Mouse (Mus musculus): Measurements from ENCODE around the gene Nphp4. TPM values are rescaled to one million over a fixed set of nuclear protein-coding genes. Genes with fewer than 3 reads are reported as not detected.
"Not testable (repeated sequence)": the region's sequence is repeated elsewhere in the genome, so short reads cannot be mapped to it uniquely, and the experiment has no call there.

Nphp4 gene
- polyA plus RNA-seq, 1 experiment from 2014 or later, result 5.0 TPM

GRCm38 (mm10) chr4:152555806-152556205 lies 79.3 kb downstream of the Nphp4 start:
- not testable (repeated sequence) for DNase-seq (ENCODE audit: low spot score); H3K9ac ChIP-seq (ENCODE audit: low read length); H3K4me3 ChIP-seq (ENCODE audit: low read depth, low read length); H3K9me3 ChIP-seq (ENCODE audit: control insufficient read depth, low read length); H3K27me3 ChIP-seq (ENCODE audit: control insufficient read depth, insufficient read depth, low read length); H3K36me3 ChIP-seq (ENCODE audit: control insufficient read depth, insufficient read depth, low read length); H3K4me2 ChIP-seq (ENCODE audit: low read depth); H3K27ac ChIP-seq (ENCODE audit: low read depth, low read length); ATAC-seq (ENCODE audit: insufficient read depth, low FRiP score, low TSS enrichment)
- WGBS, result 88% methylated on average over 3 of the region's 3 CpGs
- H3K4me1 ChIP-seq (ENCODE audit: control insufficient read depth, insufficient read depth, low read length), result peaks cover 11% of the 10 kb centered on the region; the same call in 1 of the 2 replicates

- Histone ChIP-seq H3K36me3 (ENCODE audit: control insufficient read depth, insufficient read depth, low read length) (no peaks in the 10 kb centered on the region), H3K27me3 (ENCODE audit: control insufficient read depth, insufficient read depth, low read length) (no peaks in the 10 kb centered on the region), H3K4me3 (ENCODE audit: low read depth, low read length) (no peak overlapping the region), H3K27ac (ENCODE audit: low read depth, low read length) (no peak overlapping the region), H3K9ac (ENCODE audit: low read length) (no peak overlapping the region), H3K9me3 (ENCODE audit: control insufficient read depth, low read length) (no peaks in the 10 kb centered on the region), H3K4me2 (ENCODE audit: low read depth) (no peak overlapping the region), H3K4me1 (ENCODE audit: control insufficient read depth, insufficient read depth, low read length) (peaks cover 11% of the 10 kb centered on the region; the same call in 1 of the 2 replicates)
- DNase-seq (ENCODE audit: low spot score), result peak; percentile 68
- 20% methylated on average over 17 of the region's 17 CpGs for whole genome bisulfite sequencing
- peak; percentile 60; the same call in 1 of the 2 replicates for ATAC-seq (ENCODE audit: insufficient read depth, low FRiP score, low TSS enrichment)
These were observed 81.7 kb downstream of the Nphp4 start for GRCm38 (mm10) chr4:152558246-152558645.

- no peak for ATAC-seq (ENCODE audit: insufficient read depth, low FRiP score, low TSS enrichment)
- H3K4me3 ChIP-seq (ENCODE audit: low read depth, low read length), result no peak overlapping the region
- H3K27ac ChIP-seq (ENCODE audit: low read depth, low read length), result no peak overlapping the region
- H3K27me3 ChIP-seq (ENCODE audit: control insufficient read depth, insufficient read depth, low read length), result no peaks in the 10 kb centered on the region
- H3K9ac ChIP-seq (ENCODE audit: low read length), result no peak overlapping the region
- no peak for DNase-seq (ENCODE audit: low spot score)
- H3K4me1 ChIP-seq (ENCODE audit: control insufficient read depth, insufficient read depth, low read length), result no peaks in the 10 kb centered on the region; the same call in 1 of the 2 replicates
- 87% methylated on average over 4 of the region's 4 CpGs for WGBS
- H3K4me2 ChIP-seq (ENCODE audit: low read depth), result no peak overlapping the region
- no peaks in the 10 kb centered on the region for H3K36me3 ChIP-seq (ENCODE audit: control insufficient read depth, insufficient read depth, low read length)
- H3K9me3 ChIP-seq (ENCODE audit: control insufficient read depth, low read length), result no peaks in the 10 kb centered on the region
These were observed 91.5 kb downstream of the Nphp4 start for GRCm38 (mm10) chr4:152568006-152568405.

- Histone ChIP-seq H3K9ac (ENCODE audit: low read length) (no peak overlapping the region; the same call in 1 of the 2 replicates), H3K4me3 (ENCODE audit: low read depth, low read length) (no peak overlapping the region), H3K9me3 (ENCODE audit: control insufficient read depth, low read length) (no peaks in the 10 kb centered on the region), H3K4me1 (ENCODE audit: control insufficient read depth, insufficient read depth, low read length) (no peaks in the 10 kb centered on the region; the same call in 1 of the 2 replicates), H3K27me3 (ENCODE audit: control insufficient read depth, insufficient read depth, low read length) (no peaks in the 10 kb centered on the region), H3K4me2 (ENCODE audit: low read depth) (no peak overlapping the region), H3K36me3 (ENCODE audit: control insufficient read depth, insufficient read depth, low read length) (no peaks in the 10 kb centered on the region), H3K27ac (ENCODE audit: low read depth, low read length) (no peak overlapping the region)
- ATAC-seq (ENCODE audit: insufficient read depth, low FRiP score, low TSS enrichment) (no peak), DNase-seq (ENCODE audit: low spot score) (no peak)
- 56% methylated on average over 23 of the region's 23 CpGs for WGBS
These were observed 92.3 kb downstream of the Nphp4 start for GRCm38 (mm10) chr4:152568662-152569395.

GRCm38 (mm10) chr4:152574266-152574665 lies 97.8 kb downstream of the Nphp4 start:
- ATAC-seq (ENCODE audit: insufficient read depth, low FRiP score, low TSS enrichment) (no peak), DNase-seq (ENCODE audit: low spot score) (no peak)
- Histone ChIP-seq H3K9me3 (ENCODE audit: control insufficient read depth, low read length) (no peaks in the 10 kb centered on the region), H3K4me1 (ENCODE audit: control insufficient read depth, insufficient read depth, low read length) (no peaks in the 10 kb centered on the region), H3K4me2 (ENCODE audit: low read depth) (no peak overlapping the region), H3K27me3 (ENCODE audit: control insufficient read depth, insufficient read depth, low read length) (no peaks in the 10 kb centered on the region), H3K27ac (ENCODE audit: low read depth, low read length) (no peak overlapping the region), H3K9ac (ENCODE audit: low read length) (no peak overlapping the region), H3K4me3 (ENCODE audit: low read depth, low read length) (no peak overlapping the region), H3K36me3 (ENCODE audit: control insufficient read depth, insufficient read depth, low read length) (no peaks in the 10 kb centered on the region)
- 51% methylated on average over 12 of the region's 12 CpGs for WGBS

GRCm38 (mm10) chr4:152576826-152577225 lies 100.3 kb downstream of the Nphp4 start:
- no peaks in the 10 kb centered on the region for H3K9me3 ChIP-seq (ENCODE audit: control insufficient read depth, low read length)
- no peaks in the 10 kb centered on the region for H3K27me3 ChIP-seq (ENCODE audit: control insufficient read depth, insufficient read depth, low read length)
- no peak overlapping the region for H3K27ac ChIP-seq (ENCODE audit: low read depth, low read length)
- 69% methylated on average over 4 of the region's 4 CpGs for WGBS
- no peak overlapping the region for H3K4me3 ChIP-seq (ENCODE audit: low read depth, low read length)
- no peak overlapping the region for H3K9ac ChIP-seq (ENCODE audit: low read length)
- no peak overlapping the region for H3K4me2 ChIP-seq (ENCODE audit: low read depth)
- H3K36me3 ChIP-seq (ENCODE audit: control insufficient read depth, insufficient read depth, low read length), result no peaks in the 10 kb centered on the region
- no peak for DNase-seq (ENCODE audit: low spot score)
- no peak for ATAC-seq (ENCODE audit: insufficient read depth, low FRiP score, low TSS enrichment)
- no peaks in the 10 kb centered on the region for H3K4me1 ChIP-seq (ENCODE audit: control insufficient read depth, insufficient read depth, low read length)

GRCm38 (mm10) chr4:152579956-152580355 lies 103.5 kb downstream of the Nphp4 start:
- WGBS, result 84% methylated on average over 4 of the region's 4 CpGs
- no peak for ATAC-seq (ENCODE audit: insufficient read depth, low FRiP score, low TSS enrichment)
- H3K4me2 ChIP-seq (ENCODE audit: low read depth), result no peak overlapping the region

GRCm38 (mm10) chr4:152582206-152582605 lies 105.7 kb downstream of the Nphp4 start:
- Histone ChIP-seq H3K27me3 (ENCODE audit: control insufficient read depth, insufficient read depth, low read length) (no peaks in the 10 kb centered on the region), H3K4me3 (ENCODE audit: low read depth, low read length) (no peak overlapping the region), H3K4me1 (ENCODE audit: control insufficient read depth, insufficient read depth, low read length) (no peaks in the 10 kb centered on the region), H3K36me3 (ENCODE audit: control insufficient read depth, insufficient read depth, low read length) (no peaks in the 10 kb centered on the region), H3K27ac (ENCODE audit: low read depth, low read length) (no peak overlapping the region), H3K4me2 (ENCODE audit: low read depth) (no peak overlapping the region), H3K9ac (ENCODE audit: low read length) (no peak overlapping the region), H3K9me3 (ENCODE audit: control insufficient read depth, low read length) (no peaks in the 10 kb centered on the region)
- no peak for DNase-seq (ENCODE audit: low spot score)
- no peak for ATAC-seq (ENCODE audit: insufficient read depth, low FRiP score, low TSS enrichment)
- 42% methylated on average over 6 of the region's 6 CpGs for WGBS

More at GRCm38 (mm10) chr4:152579956-152580355, 103.5 kb downstream of the Nphp4 start:
- Histone ChIP-seq H3K4me3 (ENCODE audit: low read depth, low read length) (no peak overlapping the region), H3K9ac (ENCODE audit: low read length) (no peak overlapping the region), H3K36me3 (ENCODE audit: control insufficient read depth, insufficient read depth, low read length) (no peaks in the 10 kb centered on the region), H3K27me3 (ENCODE audit: control insufficient read depth, insufficient read depth, low read length) (no peaks in the 10 kb centered on the region), H3K9me3 (ENCODE audit: control insufficient read depth, low read length) (no peaks in the 10 kb centered on the region), H3K4me1 (ENCODE audit: control insufficient read depth, insufficient read depth, low read length) (no peaks in the 10 kb centered on the region), H3K27ac (ENCODE audit: low read depth, low read length) (no peak overlapping the region)
- DNase-seq (ENCODE audit: low spot score), result no peak

GRCm38 (mm10) chr4:152583616-152584015 lies 107.1 kb downstream of the Nphp4 start:
- H3K4me1 ChIP-seq (ENCODE audit: control insufficient read depth, insufficient read depth, low read length), result no peaks in the 10 kb centered on the region
- no peaks in the 10 kb centered on the region for H3K36me3 ChIP-seq (ENCODE audit: control insufficient read depth, insufficient read depth, low read length)
- no peaks in the 10 kb centered on the region for H3K9me3 ChIP-seq (ENCODE audit: control insufficient read depth, low read length)
- H3K27me3 ChIP-seq (ENCODE audit: control insufficient read depth, insufficient read depth, low read length), result no peaks in the 10 kb centered on the region
- DNase-seq (ENCODE audit: low spot score) (no peak), ATAC-seq (ENCODE audit: insufficient read depth, low FRiP score, low TSS enrichment) (no peak)
- no peak overlapping the region for H3K9ac ChIP-seq (ENCODE audit: low read length)
- no peak overlapping the region for H3K27ac ChIP-seq (ENCODE audit: low read depth, low read length)
- WGBS, result 79% methylated on average over 6 of the region's 6 CpGs
- H3K4me2 ChIP-seq (ENCODE audit: low read depth), result no peak overlapping the region
- no peak overlapping the region for H3K4me3 ChIP-seq (ENCODE audit: low read depth, low read length)
